Comparison of ENCODE assay signal across 8 mouse cellular contexts in genomic region chr6:88927595-88927994, GRCm38 (mm10). TPM values are rescaled to one million over a fixed set of nuclear protein-coding genes. Genes with fewer than 3 reads are reported as not detected.
DNase-seq lines count a peak whose midpoint lies in the region; ATAC-seq and TF ChIP-seq lines count a peak whose summit lies in the region.

No protein-coding gene starts in this region.

- H3K4me1 ChIP-seq in liver, embryonic 14.5 days (replicated peaks; ENCODE audit: control insufficient read depth in 2 of 2, insufficient read depth in 2 of 2, low read length in 1 of 2) = peaks cover 0 to 2% of the 10 kb centered on the region in 2 experiments; a peak in 1 of 4 replicates
- peaks cover 16% of the 10 kb centered on the region for H3K4me1 ChIP-seq in stomach, postnatal 0 days (replicated peaks; ENCODE audit: control insufficient read depth, insufficient read depth)

- no peak overlapping the region for H3K4me3 ChIP-seq in liver, embryonic 14.5 days (ENCODE audit: insufficient read depth in 1 of 2, low read depth in 2 of 2, low read length in 2 of 2)
- no peak overlapping the region for H3K4me3 ChIP-seq in stomach, postnatal 0 days (ENCODE audit: low read depth, low read length)

- H3K9me3 ChIP-seq in liver, embryonic 14.5 days (ENCODE audit: control insufficient read depth, low read length) = no peaks in the 10 kb centered on the region
- H3K9me3 ChIP-seq in stomach, postnatal 0 days (ENCODE audit: control insufficient read depth, low read length) = no peaks in the 10 kb centered on the region

- no peak overlapping the region for H3K9ac ChIP-seq in liver, embryonic 14.5 days (replicated peaks)
- no peak overlapping the region for H3K9ac ChIP-seq in stomach, postnatal 0 days (ENCODE audit: low read length)

- no peaks in the 10 kb centered on the region for H3K27me3 ChIP-seq in liver, embryonic 14.5 days (ENCODE audit: control insufficient read depth, insufficient read depth, low read length)
- no peaks in the 10 kb centered on the region for H3K27me3 ChIP-seq in stomach, postnatal 0 days (ENCODE audit: control insufficient read depth, insufficient read depth, low read length)

- WGBS in liver, embryonic 14.5 days (ENCODE audit: insufficient replicate concordance) = 14% methylated on average over 2 of the region's 2 CpGs
- WGBS in stomach, postnatal 0 days = 10% methylated on average over 2 of the region's 2 CpGs

- H3K36me3 ChIP-seq in liver, embryonic 14.5 days (replicated peaks; ENCODE audit: control insufficient read depth, insufficient read depth, low read depth) = no peaks in the 10 kb centered on the region
- H3K36me3 ChIP-seq in stomach, postnatal 0 days (ENCODE audit: control insufficient read depth, insufficient read depth, low read length) = no peaks in the 10 kb centered on the region

- peak; percentile 49 for DNase-seq in ovary, postnatal 10 days (ENCODE audit: low spot score)
- no peak for DNase-seq in ovary, adult 18-20 months (ENCODE audit: low spot score)
- DNase-seq in embryo, embryonic 11 days = peak; percentile 79
- peak; percentile 69 for DNase-seq in heart, adult 8-10 months (ENCODE audit: low spot score)
- peak; percentile 87 for DNase-seq in kidney, postnatal 10 days
- peak in 1 of 3 experiments; percentile 41 for DNase-seq in liver, embryonic 14.5 days (ENCODE audit: low read depth in 3 of 3, low spot score in 3 of 3)
- DNase-seq in neural tube, embryonic 10.5 days (ENCODE audit: extremely low spot score, low spot score) = peak; percentile 83
- peak; percentile 72 for DNase-seq in stomach, postnatal 0 days (ENCODE audit: low spot score)

- TF ChIP-seq CTCF in liver, embryonic 14.5 days (IDR thresholded peaks at IDR 0.05; ENCODE audit: low read depth) = peak; percentile 99
- TF ChIP-seq CTCF in stomach, postnatal 0 days (IDR thresholded peaks at IDR 0.05; ENCODE audit: low read depth) = peak; percentile 99

- H3K27ac ChIP-seq in liver, embryonic 14.5 days = no peak overlapping the region
- H3K27ac ChIP-seq in stomach, postnatal 0 days (replicated peaks) = no peak overlapping the region

- H3K4me2 ChIP-seq in liver, embryonic 14.5 days (ENCODE audit: low read depth) = no peak overlapping the region
- no peak overlapping the region for H3K4me2 ChIP-seq in stomach, postnatal 0 days (replicated peaks; ENCODE audit: low read depth)

- no peak for ATAC-seq in liver, embryonic 14.5 days (ENCODE audit: insufficient read depth)
- ATAC-seq in stomach, postnatal 0 days (ENCODE audit: low FRiP score, low TSS enrichment) = 0 out of 2 replicates have a peak, but pooled peaks have one; percentile 6

- no peak for TF ChIP-seq EP300 in liver, embryonic 14.5 days (IDR thresholded peaks at IDR 0.05; ENCODE audit: low read depth)
- no peak for TF ChIP-seq EP300 in stomach, postnatal 0 days (optimal IDR thresholded peaks at IDR 0.05)

RNA-seq across cellular contexts. Expression of gene Tpra1, which starts 25.5 kb away (rescaled TPM):
- total RNA-seq in heart, adult 8-10 months (2022) = 10 to 100 TPM; 29.0 to 36.3 (median 32.2) TPM
- polyA plus RNA-seq in liver, embryonic 14.5 days (2012; rRNA removed) = 52.2 and 61.5 TPM in 2 replicates
- polyA plus RNA-seq in liver, embryonic 14.5 days (2014; fragmentation: Nextera tagmentation; extraction: Ambion mirVana) = 25.6 and 32.9 TPM in 2 replicates
- 39.8 and 42.8 TPM in 2 replicates for polyA plus RNA-seq in stomach, postnatal 0 days (2015; fragmentation: Nextera tagmentation; extraction: Ambion mirVana)

RNA-seq across cellular contexts. Expression of gene Mcm2, which starts 29.0 kb away (rescaled TPM):
- 1 to 10 TPM; 4.7 to 6.7 (median 5.6) TPM for total RNA-seq in heart, adult 8-10 months (2022)
- 99.2 and 113 TPM in 2 replicates for polyA plus RNA-seq in liver, embryonic 14.5 days (2012; rRNA removed)
- polyA plus RNA-seq in liver, embryonic 14.5 days (2014; fragmentation: Nextera tagmentation; extraction: Ambion mirVana) = 142 and 167 TPM in 2 replicates
- polyA plus RNA-seq in stomach, postnatal 0 days (2015; fragmentation: Nextera tagmentation; extraction: Ambion mirVana) = 24.2 and 25.0 TPM in 2 replicates

RNA-seq across cellular contexts. Expression of gene Podxl2, which starts 52.8 kb away (rescaled TPM):
- total RNA-seq in heart, adult 8-10 months (2022) = 10 to 100 TPM; 13.7 to 14.8 (median 14.2) TPM
- 1.9 and 3.1 TPM in 2 replicates for polyA plus RNA-seq in liver, embryonic 14.5 days (2012; rRNA removed)
- polyA plus RNA-seq in liver, embryonic 14.5 days (2014; fragmentation: Nextera tagmentation; extraction: Ambion mirVana) = 0.59 and 1.2 TPM in 2 replicates
- 31.4 and 38.5 TPM in 2 replicates for polyA plus RNA-seq in stomach, postnatal 0 days (2015; fragmentation: Nextera tagmentation; extraction: Ambion mirVana)
